Mouse (Mus musculus): ENCODE data around the gene Plekha6. TPM values are rescaled to one million over a fixed set of nuclear protein-coding genes. Genes with fewer than 3 reads are reported as not detected.

Plekha6 gene
- polyA plus RNA-seq (2015; fragmentation: Nextera tagmentation; extraction: Ambion mirVana), result 3.9 and 4.6 TPM in 2 replicates

GRCm38 (mm10) chr1:133163820-133164431 lies at the start of gene Plekha6:
Plekha6 (plus strand) TSS chr1:133164210.
- ATAC-seq (ENCODE audit: insufficient number of reproducible peaks, low FRiP score, low TSS enrichment, low read depth), result no peak
- H3K4me3 ChIP-seq, result peak within 1 kb of the TSS; percentile 53

GRCm38 (mm10) chr1:133116108-133116507 lies 47.9 kb upstream of the Plekha6 start:
- H3K27me3 ChIP-seq, result no peaks in the 10 kb centered on the region
- H3K27ac ChIP-seq, result no peak overlapping the region
- H3K36me3 ChIP-seq, result no peaks in the 10 kb centered on the region
- H3K4me2 ChIP-seq, result no peak overlapping the region
- no peak for ATAC-seq (ENCODE audit: insufficient number of reproducible peaks, low FRiP score, low TSS enrichment, low read depth)
- H3K4me3 ChIP-seq, result no peak overlapping the region
- peaks cover 11% of the 10 kb centered on the region for H3K4me1 ChIP-seq
- H3K9ac ChIP-seq, result no peak overlapping the region
- 85% methylated on average over 4 of the region's 4 CpGs for WGBS
- H3K9me3 ChIP-seq, result no peaks in the 10 kb centered on the region

More at GRCm38 (mm10) chr1:133163820-133164431, at the start of gene Plekha6:
- Histone ChIP-seq H3K9me3 (no peaks in the 10 kb centered on the region), H3K4me1 (peaks cover 28% of the 10 kb centered on the region), H3K36me3 (no peaks in the 10 kb centered on the region), H3K27ac (no peak within 1 kb of the TSS), H3K4me2 (peak within 1 kb of the TSS; percentile 99), H3K27me3 (peaks cover 71% of the 10 kb centered on the region), H3K9ac (peak within 1 kb of the TSS; percentile 42)
- under 1% methylated on average over 67 of the region's 68 CpGs for WGBS

- Histone ChIP-seq H3K36me3 (no peaks in the 10 kb centered on the region), H3K9me3 (no peaks in the 10 kb centered on the region), H3K4me2 (no peak overlapping the region), H3K4me1 (peaks cover 11% of the 10 kb centered on the region), H3K9ac (no peak overlapping the region), H3K27me3 (no peaks in the 10 kb centered on the region), H3K4me3 (no peak overlapping the region), H3K27ac (no peak overlapping the region)
- WGBS, result 92% methylated on average over 5 of the region's 5 CpGs
- no peak for ATAC-seq (ENCODE audit: insufficient number of reproducible peaks, low FRiP score, low TSS enrichment, low read depth)
These were observed 45.9 kb upstream of the Plekha6 start for GRCm38 (mm10) chr1:133118127-133118526.

- H3K27ac ChIP-seq, result no peak overlapping the region
- H3K27me3 ChIP-seq, result no peaks in the 10 kb centered on the region
- H3K9ac ChIP-seq, result no peak overlapping the region
- ATAC-seq (ENCODE audit: insufficient number of reproducible peaks, low FRiP score, low TSS enrichment, low read depth), result no peak
- no peak overlapping the region for H3K4me3 ChIP-seq
- H3K4me2 ChIP-seq, result no peak overlapping the region
- H3K9me3 ChIP-seq, result no peaks in the 10 kb centered on the region
- peaks cover 11% of the 10 kb centered on the region for H3K4me1 ChIP-seq
- no peaks in the 10 kb centered on the region for H3K36me3 ChIP-seq
- 80% methylated on average over 3 of the region's 3 CpGs for WGBS
These were observed 45.2 kb upstream of the Plekha6 start for GRCm38 (mm10) chr1:133118844-133119243.

GRCm38 (mm10) chr1:133119931-133120712 lies 43.9 kb upstream of the Plekha6 start:
- Histone ChIP-seq H3K27ac (no peak overlapping the region), H3K9me3 (no peaks in the 10 kb centered on the region), H3K9ac (no peak overlapping the region), H3K27me3 (no peaks in the 10 kb centered on the region), H3K4me1 (peaks cover 11% of the 10 kb centered on the region), H3K4me2 (no peak overlapping the region), H3K36me3 (no peaks in the 10 kb centered on the region), H3K4me3 (no peak overlapping the region)
- ATAC-seq (ENCODE audit: insufficient number of reproducible peaks, low FRiP score, low TSS enrichment, low read depth), result no peak
- 37% methylated on average over 7 of the region's 7 CpGs for WGBS

- Histone ChIP-seq H3K36me3 (no peaks in the 10 kb centered on the region), H3K4me3 (no peak overlapping the region), H3K9me3 (no peaks in the 10 kb centered on the region), H3K27me3 (no peaks in the 10 kb centered on the region), H3K27ac (no peak overlapping the region), H3K4me2 (no peak overlapping the region), H3K9ac (no peak overlapping the region), H3K4me1 (peaks cover 11% of the 10 kb centered on the region)
- WGBS, result 64% methylated on average over 6 of the region's 6 CpGs
- ATAC-seq (ENCODE audit: insufficient number of reproducible peaks, low FRiP score, low TSS enrichment, low read depth), result no peak
These were observed 42.8 kb upstream of the Plekha6 start for GRCm38 (mm10) chr1:133121246-133121645.

- 86% methylated on average over 6 of the region's 6 CpGs for WGBS
- no peak overlapping the region for H3K27ac ChIP-seq
- no peak overlapping the region for H3K4me3 ChIP-seq
- no peak overlapping the region for H3K9ac ChIP-seq
- ATAC-seq (ENCODE audit: insufficient number of reproducible peaks, low FRiP score, low TSS enrichment, low read depth), result no peak
- H3K4me2 ChIP-seq, result no peak overlapping the region
- H3K4me1 ChIP-seq, result peaks cover 11% of the 10 kb centered on the region
- H3K27me3 ChIP-seq, result no peaks in the 10 kb centered on the region
- H3K36me3 ChIP-seq, result no peaks in the 10 kb centered on the region
- no peaks in the 10 kb centered on the region for H3K9me3 ChIP-seq
These were observed 39.9 kb upstream of the Plekha6 start for GRCm38 (mm10) chr1:133124137-133124536.

- Histone ChIP-seq H3K27me3 (no peaks in the 10 kb centered on the region), H3K9me3 (no peaks in the 10 kb centered on the region), H3K36me3 (no peaks in the 10 kb centered on the region), H3K27ac (no peak overlapping the region), H3K9ac (no peak overlapping the region), H3K4me3 (no peak overlapping the region), H3K4me2 (no peak overlapping the region), H3K4me1 (peaks cover 5% of the 10 kb centered on the region; the same call in 1 of the 2 replicates)
- WGBS, result 83% methylated on average over 9 of the region's 9 CpGs
- no peak for ATAC-seq (ENCODE audit: insufficient number of reproducible peaks, low FRiP score, low TSS enrichment, low read depth)
These were observed 38.2 kb upstream of the Plekha6 start for GRCm38 (mm10) chr1:133125640-133126364.

GRCm38 (mm10) chr1:133126365-133126740 lies 37.7 kb upstream of the Plekha6 start:
- Histone ChIP-seq H3K36me3 (no peaks in the 10 kb centered on the region), H3K4me3 (no peak overlapping the region), H3K4me1 (peaks cover 5% of the 10 kb centered on the region; the same call in 1 of the 2 replicates), H3K4me2 (no peak overlapping the region), H3K9me3 (no peaks in the 10 kb centered on the region), H3K9ac (no peak overlapping the region), H3K27ac (no peak overlapping the region), H3K27me3 (no peaks in the 10 kb centered on the region)
- ATAC-seq (ENCODE audit: insufficient number of reproducible peaks, low FRiP score, low TSS enrichment, low read depth), result no peak
- WGBS, result 66% methylated on average over 4 of the region's 4 CpGs

GRCm38 (mm10) chr1:133127328-133127727 lies 36.7 kb upstream of the Plekha6 start:
- no peaks in the 10 kb centered on the region for H3K9me3 ChIP-seq
- no peaks in the 10 kb centered on the region for H3K36me3 ChIP-seq
- H3K9ac ChIP-seq, result no peak overlapping the region
- no peak overlapping the region for H3K4me3 ChIP-seq
- H3K4me2 ChIP-seq, result no peak overlapping the region
- H3K4me1 ChIP-seq, result peaks cover 5% of the 10 kb centered on the region; the same call in 1 of the 2 replicates
- H3K27ac ChIP-seq, result no peak overlapping the region
- H3K27me3 ChIP-seq, result no peaks in the 10 kb centered on the region
- no peak for ATAC-seq (ENCODE audit: insufficient number of reproducible peaks, low FRiP score, low TSS enrichment, low read depth)
- WGBS, result 71% methylated on average over 9 of the region's 9 CpGs

GRCm38 (mm10) chr1:133129471-133130221 lies 34.4 kb upstream of the Plekha6 start:
- ATAC-seq (ENCODE audit: insufficient number of reproducible peaks, low FRiP score, low TSS enrichment, low read depth), result no peak
- Histone ChIP-seq H3K27ac (0 out of 2 replicates have a peak overlapping the region, but pooled peaks have one; percentile 2), H3K9ac (no peak overlapping the region), H3K4me2 (no peak overlapping the region), H3K4me3 (no peak overlapping the region), H3K4me1 (peaks cover 28% of the 10 kb centered on the region; the same call in 1 of the 2 replicates), H3K36me3 (no peaks in the 10 kb centered on the region), H3K27me3 (no peaks in the 10 kb centered on the region), H3K9me3 (no peaks in the 10 kb centered on the region)
- WGBS, result 43% methylated on average over 16 of the region's 16 CpGs
